Mouse (Mus musculus): Measurements from ENCODE around the gene Zfp526. TPM values are rescaled to one million over a fixed set of nuclear protein-coding genes. Genes with fewer than 3 reads are reported as not detected.

Zfp526 gene
- 2.4 to 9.8 TPM (median 2.6 TPM) in 3 replicates for total RNA-seq (2017)

DNA sequence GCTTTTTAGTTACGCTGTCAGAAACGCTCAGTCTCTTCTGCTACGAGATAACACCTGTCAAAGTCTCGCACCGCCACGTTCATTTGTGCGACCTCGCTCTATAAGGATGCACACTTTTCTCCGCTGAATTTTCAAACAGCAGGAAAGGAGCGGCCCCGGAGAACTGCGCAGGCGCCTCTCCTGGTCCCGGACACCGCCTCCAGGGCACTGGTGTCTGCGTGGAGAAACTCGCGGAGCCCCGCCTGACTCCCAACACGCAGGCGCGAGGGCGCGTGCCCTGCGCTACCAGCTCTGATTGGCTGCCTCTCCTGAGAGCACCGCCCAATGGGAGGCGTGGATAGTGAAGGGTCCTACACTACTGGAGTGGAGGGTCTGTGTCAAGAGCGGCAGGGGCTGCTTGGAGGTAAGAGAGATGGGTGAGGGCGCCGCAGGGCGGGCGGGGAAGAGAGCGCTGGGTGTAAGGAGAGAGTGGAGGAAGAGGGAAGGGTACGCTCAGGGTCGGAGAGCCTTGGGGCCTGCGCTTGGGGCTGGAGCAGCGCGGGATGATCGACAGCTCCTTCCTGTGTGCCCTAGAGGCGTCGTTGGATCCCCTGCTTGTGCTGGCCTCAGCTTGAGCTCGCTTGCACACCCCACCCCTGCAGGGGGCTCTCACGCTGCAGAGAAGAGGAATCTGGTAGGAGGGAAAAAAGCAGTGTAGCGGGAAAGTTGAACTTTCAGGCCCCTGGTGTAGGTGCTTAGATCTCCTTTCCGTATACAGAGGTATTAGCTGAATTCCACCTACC, at the start of gene Zfp526:
Zfp526 (plus strand) TSS at position 324 of the 782 bp plus-strand sequence.
- ATAC-seq (replicated peaks; ENCODE audit: insufficient number of reproducible peaks, low FRiP score, low TSS enrichment, poor library complexity, severe bottlenecking), result peak; percentile 68

DNA sequence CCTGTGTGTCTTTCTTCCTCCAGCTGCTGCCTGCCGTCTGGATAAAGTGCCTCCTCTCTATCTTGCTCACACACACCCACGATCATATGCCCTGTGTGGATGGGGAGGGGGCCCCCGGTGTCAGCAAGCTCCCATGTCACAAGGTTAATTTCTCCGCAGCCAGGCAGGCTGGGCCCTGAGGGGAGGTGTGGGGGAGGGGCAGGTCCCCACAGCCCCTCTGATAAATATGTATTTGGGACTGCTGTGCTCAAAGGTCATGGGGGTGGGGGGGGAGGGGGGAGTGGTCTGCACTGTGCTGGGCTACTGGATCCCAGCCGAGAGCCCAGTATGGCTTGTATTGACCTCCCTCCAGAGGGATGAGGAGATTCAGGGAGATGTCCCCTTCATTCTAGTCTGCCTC, 48.6 kb upstream of the Zfp526 start:
- ATAC-seq (replicated peaks; ENCODE audit: insufficient number of reproducible peaks, low FRiP score, low TSS enrichment, poor library complexity, severe bottlenecking), result no peak

DNA sequence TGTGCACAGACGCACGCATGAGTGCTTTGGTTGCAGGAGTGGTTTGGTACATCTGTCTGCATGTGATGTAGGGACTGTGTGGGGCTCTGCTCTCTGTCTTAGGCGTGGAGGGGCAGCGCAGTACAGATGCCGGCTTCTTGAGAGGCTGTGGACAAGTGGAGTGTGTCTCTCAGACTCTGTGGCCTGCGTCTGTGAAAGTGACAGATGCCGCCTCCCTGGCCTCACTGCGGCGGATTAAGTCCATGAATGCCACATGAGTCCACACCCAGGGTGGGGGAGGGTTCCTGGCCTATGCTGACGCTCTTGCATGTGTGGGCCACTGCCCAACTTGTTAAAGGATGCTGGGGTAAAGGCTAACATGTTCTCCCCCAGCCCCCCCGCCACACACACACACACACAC, 46.9 kb upstream of the Zfp526 start:
- no peak for ATAC-seq (replicated peaks; ENCODE audit: insufficient number of reproducible peaks, low FRiP score, low TSS enrichment, poor library complexity, severe bottlenecking)

DNA sequence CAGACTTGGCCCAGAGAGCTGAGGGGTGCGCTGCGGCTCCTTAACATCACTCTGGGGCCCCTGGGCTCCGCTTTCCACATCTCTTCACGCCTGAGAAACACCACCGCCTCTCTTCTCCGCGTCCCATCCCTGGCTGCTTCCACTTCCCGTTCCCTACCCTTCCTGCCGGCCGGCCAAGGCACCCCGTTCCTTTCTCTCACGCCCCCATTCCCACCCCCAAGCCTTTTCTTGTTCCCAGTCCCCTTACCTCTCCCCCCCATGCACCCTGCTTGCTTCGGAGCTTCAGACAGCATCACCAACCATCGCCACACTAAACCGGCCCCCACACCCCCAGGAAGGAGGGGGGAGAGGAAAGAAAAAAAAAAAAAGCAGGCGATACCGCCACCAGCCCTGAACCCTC, 42.9 kb upstream of the Zfp526 start:
- ATAC-seq (replicated peaks; ENCODE audit: insufficient number of reproducible peaks, low FRiP score, low TSS enrichment, poor library complexity, severe bottlenecking), result no peak

DNA sequence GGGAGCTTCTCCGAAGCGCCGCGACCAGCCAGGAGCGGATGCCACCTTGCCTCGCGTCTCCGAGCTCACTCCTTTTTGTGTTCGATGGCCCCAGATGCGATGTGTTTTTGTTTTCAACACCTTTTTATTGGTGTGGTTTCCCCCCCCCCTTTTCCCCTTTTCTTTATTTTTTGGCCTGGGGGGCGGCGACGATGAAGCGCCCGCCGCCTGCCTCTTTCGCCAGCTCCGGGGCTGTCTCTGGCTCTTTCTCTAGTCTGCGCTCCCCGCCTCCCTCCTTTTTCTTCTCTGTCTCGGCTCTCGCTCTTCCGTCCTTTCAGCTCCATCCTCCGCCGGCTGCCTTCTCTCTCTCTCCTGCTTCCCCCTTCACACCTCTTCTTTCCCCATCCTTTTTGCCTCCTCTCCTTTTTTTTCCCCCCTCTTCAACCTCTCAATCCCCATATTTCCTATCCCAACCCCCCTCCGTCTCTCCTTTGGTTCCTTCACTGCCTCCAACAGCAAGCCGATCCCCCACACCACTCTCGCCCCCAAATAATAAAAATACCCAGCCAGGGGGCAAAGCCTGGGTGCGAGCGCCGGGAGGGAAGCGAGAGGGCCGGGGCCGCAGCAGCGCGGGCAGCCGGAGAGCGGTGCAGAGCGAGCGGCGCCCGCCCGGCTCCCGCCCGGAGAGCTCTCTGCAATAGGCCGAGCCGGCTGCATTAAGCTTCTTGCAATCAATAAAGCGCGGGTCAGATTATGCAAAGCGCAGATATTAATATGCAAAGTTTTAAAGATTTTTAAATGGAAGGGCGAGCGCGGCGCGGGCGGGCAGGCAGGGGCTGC, 42.2 kb upstream of the Zfp526 start:
- ATAC-seq (replicated peaks; ENCODE audit: insufficient number of reproducible peaks, low FRiP score, low TSS enrichment, poor library complexity, severe bottlenecking), result no peak

DNA sequence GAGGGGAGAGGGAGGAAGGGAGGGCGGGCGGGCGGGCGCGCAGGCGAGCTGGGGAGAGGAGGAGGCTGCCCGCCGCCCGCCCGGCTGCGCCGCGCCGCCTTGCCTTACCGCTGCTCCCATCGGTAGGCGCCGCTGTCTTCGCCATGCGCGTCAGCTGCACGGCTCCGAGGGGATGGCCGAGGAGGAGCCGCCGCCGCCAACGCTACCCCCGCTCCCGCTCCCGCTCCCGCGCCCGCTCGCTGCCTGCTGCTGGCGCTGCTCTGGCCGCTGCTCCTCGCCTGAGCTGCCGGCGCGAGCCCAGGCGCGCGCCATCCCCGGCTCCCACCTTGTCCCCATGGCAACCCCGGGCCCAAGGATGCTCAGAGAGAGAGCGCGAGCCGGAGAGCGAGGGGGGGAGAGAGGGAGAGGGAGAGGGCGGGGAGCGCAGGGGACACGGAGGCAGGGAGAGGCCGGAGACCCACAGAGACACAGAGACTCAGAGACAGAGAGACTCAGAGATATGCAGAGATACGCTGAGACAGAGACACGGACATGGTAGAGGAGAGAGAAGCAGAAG, 41.5 kb upstream of the Zfp526 start, which contains the start of gene Pou2f2:
Pou2f2 (minus strand) TSS at position 121 of the 556 bp plus-strand sequence.
- ATAC-seq (replicated peaks; ENCODE audit: insufficient number of reproducible peaks, low FRiP score, low TSS enrichment, poor library complexity, severe bottlenecking), result no peak

DNA sequence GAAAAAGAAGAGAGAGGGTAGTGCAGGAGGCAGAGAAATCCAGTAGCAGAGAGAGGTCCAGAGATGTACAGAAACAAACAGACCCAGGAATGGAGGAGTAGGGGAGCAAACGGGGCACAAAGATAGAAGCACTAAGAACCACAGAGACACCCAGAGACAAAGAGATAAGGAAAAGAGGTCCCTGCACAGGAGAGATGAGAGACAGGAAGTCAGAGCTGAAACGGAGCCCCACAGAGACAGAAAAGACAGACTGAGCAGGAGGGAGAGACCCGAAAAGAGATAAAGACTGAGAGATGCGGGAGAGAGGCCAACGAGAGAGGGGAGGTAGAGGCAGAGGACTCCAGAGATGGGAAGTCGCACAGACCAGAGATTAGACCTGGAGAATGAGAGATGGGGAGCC, 40.7 kb upstream of the Zfp526 start:
- ATAC-seq (replicated peaks; ENCODE audit: insufficient number of reproducible peaks, low FRiP score, low TSS enrichment, poor library complexity, severe bottlenecking), result no peak

DNA sequence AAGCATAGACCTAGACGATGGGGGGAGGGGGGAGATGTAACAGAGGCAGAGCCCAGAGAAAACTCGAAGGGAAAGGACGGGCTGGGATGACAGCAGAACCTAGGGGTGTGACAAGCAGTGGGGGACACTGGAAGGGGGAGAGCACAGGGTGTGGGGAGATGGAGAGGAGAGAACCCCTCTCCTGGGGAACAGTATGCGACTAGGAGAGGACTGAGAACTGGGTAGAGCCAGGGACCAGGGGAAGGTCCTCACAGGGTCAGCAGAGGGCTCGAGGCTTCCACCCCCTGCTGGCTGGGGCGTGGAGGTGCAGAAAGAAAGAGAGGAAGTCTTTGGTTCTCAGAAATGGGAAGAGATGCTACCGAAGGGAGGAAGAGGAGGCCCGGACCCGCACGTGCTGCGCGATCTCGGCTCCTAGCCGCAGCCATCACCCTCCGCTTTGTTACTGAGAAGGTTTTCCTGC, 39.9 kb upstream of the Zfp526 start:
- ATAC-seq (replicated peaks; ENCODE audit: insufficient number of reproducible peaks, low FRiP score, low TSS enrichment, poor library complexity, severe bottlenecking), result peak; percentile 88

DNA sequence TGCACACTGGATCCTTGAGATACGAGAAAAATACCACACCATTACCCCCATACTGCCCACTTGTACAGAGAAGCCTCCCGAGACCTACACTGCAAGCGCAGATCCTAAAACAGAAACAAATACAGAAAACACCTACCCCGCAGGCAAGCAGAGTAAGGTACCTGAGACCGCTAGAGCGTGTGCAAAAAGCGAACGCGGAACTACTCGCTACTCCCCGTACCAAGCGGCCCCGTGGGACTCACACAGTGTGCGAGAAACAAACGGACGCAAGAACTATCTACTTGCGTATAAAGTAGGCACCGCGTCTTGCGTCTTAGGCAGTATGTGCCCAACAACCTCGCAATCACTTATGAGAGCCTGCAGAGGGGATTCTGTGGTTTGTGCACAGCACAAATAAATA, 39.4 kb upstream of the Zfp526 start:
- no peak for ATAC-seq (replicated peaks; ENCODE audit: insufficient number of reproducible peaks, low FRiP score, low TSS enrichment, poor library complexity, severe bottlenecking)

DNA sequence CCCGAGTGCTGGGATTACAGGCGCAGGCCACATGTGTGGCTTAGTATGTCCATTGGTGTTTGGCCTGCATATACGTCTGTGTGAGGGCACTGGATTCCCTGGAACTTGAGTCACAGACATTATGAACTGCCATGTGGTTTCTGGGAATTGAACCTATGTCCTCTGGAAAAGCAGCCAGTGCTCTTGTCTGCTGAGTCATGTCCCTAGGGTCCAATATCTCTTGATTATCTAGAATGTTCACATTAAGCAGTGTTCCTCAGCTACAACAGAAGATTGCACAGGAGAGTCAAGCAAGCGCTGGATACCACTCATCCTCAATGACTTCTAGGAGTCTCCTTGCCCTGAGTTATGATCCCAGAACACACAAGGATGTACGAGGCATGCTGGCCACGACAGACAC, 37.1 kb upstream of the Zfp526 start:
- no peak for ATAC-seq (replicated peaks; ENCODE audit: insufficient number of reproducible peaks, low FRiP score, low TSS enrichment, poor library complexity, severe bottlenecking)

DNA sequence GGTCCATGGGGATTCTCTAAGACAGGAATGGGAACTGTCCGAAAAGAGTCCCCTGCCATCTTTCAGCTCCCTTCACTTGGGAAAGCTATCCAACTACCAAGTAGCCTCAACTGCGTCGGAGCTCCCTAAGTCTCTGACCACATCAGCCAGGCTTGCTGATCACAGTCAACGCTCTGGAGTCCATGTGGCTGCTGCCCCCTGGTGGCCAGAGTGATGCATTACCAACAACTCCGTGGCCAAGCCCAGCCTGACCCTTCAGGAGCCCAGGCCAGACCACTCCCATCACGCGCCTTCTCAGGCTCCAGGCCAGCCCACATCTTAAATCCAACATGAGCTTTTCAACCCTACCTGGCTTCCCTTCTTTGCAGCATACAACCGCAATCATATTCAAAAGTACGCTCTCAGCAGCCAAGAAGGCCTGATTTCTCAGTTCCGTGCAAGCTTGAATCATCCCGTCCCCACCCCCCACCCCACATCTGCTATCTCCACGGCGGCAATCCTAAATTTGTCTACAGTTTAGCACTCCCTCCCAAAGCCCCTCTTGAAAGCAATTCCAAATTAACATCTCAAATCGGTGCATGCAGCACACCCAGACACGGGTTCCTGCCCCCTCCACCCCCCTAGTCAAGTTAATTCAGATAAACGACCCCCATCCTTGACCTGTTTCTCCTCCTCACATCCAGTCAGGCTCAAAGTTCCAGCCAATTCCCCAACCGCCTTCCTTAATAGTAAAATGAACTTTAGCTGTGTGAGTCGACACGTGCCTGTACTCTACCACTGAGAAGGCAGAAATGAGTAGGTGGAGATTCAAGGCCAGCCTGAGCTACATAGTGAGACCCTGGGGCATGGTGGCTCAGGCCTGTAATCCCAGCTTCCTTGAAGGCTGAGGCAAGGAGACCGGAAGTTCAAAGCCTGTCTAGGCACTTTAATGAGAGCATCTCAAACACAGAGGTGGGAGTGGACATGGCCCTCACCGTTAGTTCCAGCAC, 33.3 kb upstream of the Zfp526 start:
- ATAC-seq (replicated peaks; ENCODE audit: insufficient number of reproducible peaks, low FRiP score, low TSS enrichment, poor library complexity, severe bottlenecking), result peak; percentile 96

DNA sequence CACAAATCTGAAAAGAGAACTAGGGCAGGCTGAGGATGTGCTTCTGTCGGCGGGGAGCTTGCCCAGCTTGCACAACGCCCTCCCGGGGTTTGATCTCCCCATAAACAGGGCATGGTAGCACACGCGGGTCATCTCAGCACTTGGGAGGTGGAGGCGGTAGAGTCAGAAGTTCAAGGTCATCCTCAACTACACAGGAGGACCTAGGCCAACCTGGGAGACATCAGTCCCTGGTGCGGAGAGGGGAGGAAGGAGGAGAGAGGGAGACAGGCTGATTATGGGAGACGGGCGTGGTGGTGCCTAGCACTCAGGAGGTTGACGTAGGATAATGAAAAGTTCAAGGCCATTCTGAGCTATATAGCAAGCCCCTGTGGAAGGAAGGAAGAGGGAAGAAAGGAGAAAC, 30.4 kb upstream of the Zfp526 start:
- ATAC-seq (replicated peaks; ENCODE audit: insufficient number of reproducible peaks, low FRiP score, low TSS enrichment, poor library complexity, severe bottlenecking), result 0 out of 2 replicates have a peak, but pooled peaks have one; percentile 19

DNA sequence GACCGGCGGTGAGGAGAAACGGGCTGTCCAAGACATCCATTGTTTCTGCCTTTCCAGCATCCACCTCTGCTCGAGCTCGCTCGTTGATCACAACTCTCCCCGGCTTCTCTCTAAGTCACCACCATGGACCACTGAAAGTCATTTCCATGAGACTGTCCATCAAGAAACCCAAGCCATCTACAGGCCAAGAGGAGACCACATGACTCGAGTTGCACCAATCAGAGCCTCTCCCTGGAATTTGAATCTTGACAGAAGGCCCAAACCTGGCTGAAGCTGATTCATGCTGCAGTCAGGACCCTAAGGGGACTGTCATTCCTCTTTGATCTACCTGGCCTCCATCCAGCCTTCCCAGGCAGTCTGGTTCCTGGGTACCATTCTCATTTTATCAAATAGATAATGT, 29.1 kb upstream of the Zfp526 start:
- no peak for ATAC-seq (replicated peaks; ENCODE audit: insufficient number of reproducible peaks, low FRiP score, low TSS enrichment, poor library complexity, severe bottlenecking)

DNA sequence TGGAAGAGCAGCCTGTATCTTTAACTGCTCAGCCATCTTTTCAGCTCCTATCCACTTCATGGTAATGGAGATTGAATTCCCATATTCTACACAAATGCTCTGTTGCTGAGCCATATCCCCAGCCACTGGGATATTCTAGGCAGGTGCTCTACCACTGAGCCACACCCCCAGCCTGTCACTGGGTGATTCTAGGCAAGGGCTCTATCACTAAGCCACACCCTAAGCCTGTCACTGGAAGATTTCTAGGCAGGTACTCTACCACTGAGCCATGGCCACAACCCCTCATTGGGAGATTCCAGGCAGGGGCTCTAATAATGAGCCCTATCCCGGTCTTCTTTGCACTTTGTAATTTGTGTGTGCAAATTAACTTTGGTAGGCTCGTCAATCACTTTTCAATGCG, 26.1 kb upstream of the Zfp526 start:
- ATAC-seq (replicated peaks; ENCODE audit: insufficient number of reproducible peaks, low FRiP score, low TSS enrichment, poor library complexity, severe bottlenecking), result no peak

DNA sequence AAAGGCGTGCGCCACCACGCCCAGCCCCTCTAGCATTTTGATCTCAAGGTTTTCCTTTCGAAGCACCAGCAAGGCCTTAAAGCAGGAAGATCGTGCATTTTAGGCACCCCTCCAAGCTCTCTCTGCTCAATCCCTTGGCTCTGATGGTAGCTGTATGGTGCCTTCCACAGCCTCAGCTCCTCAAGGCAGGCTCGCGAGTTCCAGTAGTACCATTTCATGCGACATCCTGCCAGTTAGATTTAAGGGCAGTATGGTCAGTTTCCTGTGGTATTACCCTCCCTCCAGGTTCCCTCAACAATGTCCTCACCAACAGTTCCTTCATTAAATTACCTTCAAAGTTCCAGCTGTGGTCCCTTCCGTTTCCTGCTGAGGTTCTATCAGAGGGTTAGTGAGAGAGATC, 25.1 kb upstream of the Zfp526 start:
- no peak for ATAC-seq (replicated peaks; ENCODE audit: insufficient number of reproducible peaks, low FRiP score, low TSS enrichment, poor library complexity, severe bottlenecking)

DNA sequence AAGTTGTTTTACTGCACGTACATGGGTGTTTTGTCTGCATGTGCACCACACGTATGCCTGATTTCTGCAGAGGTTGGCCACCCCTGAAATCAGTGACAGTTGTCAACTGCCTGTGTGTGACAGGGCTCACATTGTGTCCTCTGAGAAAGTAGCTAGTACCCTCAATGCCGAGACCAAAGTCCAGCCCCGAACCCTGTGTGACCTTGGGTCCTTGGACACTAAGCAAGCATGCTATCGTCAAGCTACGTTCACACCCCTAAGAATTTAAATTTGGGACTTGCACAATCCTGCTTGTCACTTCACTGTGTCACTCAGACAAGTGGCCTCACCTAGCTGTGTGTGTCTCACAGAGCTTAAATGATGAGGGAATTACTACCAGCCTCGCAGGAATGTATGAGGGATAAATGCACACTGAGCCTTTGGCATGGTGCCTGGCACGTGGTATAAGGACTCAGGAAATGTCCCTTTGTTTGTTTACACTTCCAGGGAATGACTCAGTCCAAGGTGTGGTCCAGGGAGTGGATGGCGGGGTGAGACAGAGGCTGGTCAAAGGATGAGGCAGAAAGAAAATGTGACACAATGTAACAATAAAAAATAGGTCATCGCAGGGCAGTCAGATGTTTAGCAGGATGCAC, 23.7 kb upstream of the Zfp526 start:
- peak; percentile 45 for ATAC-seq (replicated peaks; ENCODE audit: insufficient number of reproducible peaks, low FRiP score, low TSS enrichment, poor library complexity, severe bottlenecking)

DNA sequence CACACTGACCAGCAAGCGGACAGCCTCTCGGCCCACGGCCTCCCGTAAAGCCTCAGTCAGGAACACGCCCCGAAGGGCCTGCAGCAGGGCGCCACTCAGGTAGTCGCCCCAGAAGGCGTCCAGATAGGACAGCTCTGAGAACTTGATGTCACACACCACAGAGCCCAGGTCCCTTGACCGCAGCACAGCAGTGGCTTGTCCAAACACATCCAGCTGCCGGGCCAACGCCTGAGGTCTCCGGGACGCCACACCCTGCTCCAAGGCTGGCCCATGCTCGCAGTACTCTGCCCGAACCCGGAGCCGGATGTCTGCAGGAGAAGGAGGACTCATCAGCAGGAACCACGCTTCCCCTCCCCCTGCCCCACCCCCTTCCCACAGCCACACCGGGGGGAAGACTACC, 17.6 kb upstream of the Zfp526 start:
- no peak for ATAC-seq (replicated peaks; ENCODE audit: insufficient number of reproducible peaks, low FRiP score, low TSS enrichment, poor library complexity, severe bottlenecking)
